Mouse (Mus musculus) cerebellum, adult 2 months (tissue): ENCODE measurements around the gene Phlpp2.

ENCODE experiments used
- CTCF ChIP-seq: fragments of 200-500 bp; IDR thresholded peaks from 2 replicates; pipeline ENCODE4 v1.5.1; 2011; ENCODE audit warnings: low read depth, mild to moderate bottlenecking, control low read depth, low read length, moderate library complexity, borderline replicate concordance; ENCODE audit not compliant: insufficient read depth
- POLR2A ChIP-seq: fragments of 200-500 bp; IDR thresholded peaks from 2 replicates; pipeline ENCODE4 v1.6.1; 2011; ENCODE audit warnings: low read length, control low read depth, borderline replicate concordance; ENCODE audit not compliant: insufficient read depth

DNA sequence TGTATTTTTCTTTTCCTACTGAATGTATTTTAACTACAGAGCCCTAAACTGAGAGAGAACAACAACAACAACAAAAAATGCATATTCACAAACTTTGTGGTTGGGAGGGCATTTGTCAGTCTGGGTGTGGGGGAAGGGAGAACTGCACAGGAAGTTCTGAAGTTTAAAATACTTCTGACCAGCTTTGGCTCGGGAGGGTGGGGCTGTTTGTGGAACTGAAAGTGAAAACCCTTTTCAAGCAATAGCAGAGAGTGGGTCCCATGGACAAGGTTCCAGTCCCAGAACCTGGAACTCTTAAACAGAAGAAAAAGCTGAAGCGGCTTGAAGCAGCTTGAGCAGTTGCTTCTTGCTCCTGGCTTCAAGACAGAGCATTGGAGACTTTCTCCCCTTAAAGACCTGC is 4.9 kb upstream of the Phlpp2 start:
- TF ChIP-seq POLR2A (no peak), CTCF (no peak)
